In the genomic region with DNA sequence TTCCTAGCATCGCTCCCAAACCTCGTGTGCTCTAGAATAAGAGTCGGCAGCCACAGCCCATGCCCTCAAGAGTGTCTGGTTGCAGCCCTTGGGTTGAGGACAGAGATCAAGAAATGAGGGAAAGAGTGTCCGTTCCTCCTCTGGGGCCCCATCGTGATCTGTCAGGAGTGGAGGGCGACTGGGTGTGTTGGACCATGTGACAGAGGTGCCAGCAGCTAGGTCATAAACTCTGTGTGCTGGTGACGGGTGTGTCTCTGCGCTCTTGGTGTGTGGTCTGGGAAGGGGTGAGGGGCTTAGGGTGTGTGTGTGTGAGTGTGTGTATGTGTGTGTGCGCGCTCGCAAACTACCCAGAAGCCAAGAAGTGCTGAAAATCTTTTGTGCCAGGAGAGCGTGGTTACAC, we compare ENCODE assay signal across 20 mouse cellular contexts. TPM values are rescaled to one million over a fixed set of nuclear protein-coding genes. Genes with fewer than 3 reads are reported as not detected.
DNase-seq lines count a peak whose midpoint lies in the region; ATAC-seq and TF ChIP-seq lines count a peak whose summit lies in the region.
"Had no signal": no experiment of that assay in that cellular context is flagged by ENCODE, and none has a peak within 500 bp of the region (broad histone marks: within the 10 kb centered on the region; RNA-seq: fewer than 3 reads in every experiment).

No protein-coding gene starts in this region.

- 0 out of 2 replicates have a peak overlapping the region, but pooled peaks have one; percentile 16 for H3K9ac ChIP-seq in kidney, embryonic 16.5 days (replicated peaks; ENCODE audit: low read length)
- H3K9ac ChIP-seq in intestine, embryonic 14.5 days (ENCODE audit: low read length) = no peak overlapping the region
- H3K9ac ChIP-seq in intestine, postnatal 0 days (ENCODE audit: low read depth, low read length) = no peak overlapping the region
- H3K9ac ChIP-seq: forebrain, postnatal 0 days; hindbrain, embryonic 12.5 days; hindbrain, embryonic 15.5 days had no signal

- no peak for TF ChIP-seq CTCF in intestine, postnatal 0 days (IDR thresholded peaks at IDR 0.05; ENCODE audit: low read depth)
- TF ChIP-seq CTCF in cerebellum, adult 2 months (IDR thresholded peaks at IDR 0.05; ENCODE audit: borderline replicate concordance, insufficient read depth, low read depth, low read length) = no peak

- H3K27ac ChIP-seq in kidney, embryonic 16.5 days (ENCODE audit: low read length) = no peak overlapping the region
- H3K27ac ChIP-seq in intestine, embryonic 14.5 days (ENCODE audit: low read depth) = peak overlapping the region; percentile 77
- peak overlapping the region; percentile 70 for H3K27ac ChIP-seq in intestine, postnatal 0 days (ENCODE audit: low read depth, low read length)
- no peak overlapping the region for H3K27ac ChIP-seq in cerebellum, adult 2 months (ENCODE audit: insufficient read depth, low read length)
- H3K27ac ChIP-seq: gastrocnemius, adult 2 months; hindbrain, embryonic 12.5 days; hindbrain, embryonic 15.5 days had no signal

- H3K4me2 ChIP-seq in kidney, embryonic 16.5 days (replicated peaks; ENCODE audit: low read depth, low read length) = no peak overlapping the region
- peak overlapping the region; percentile 6 for H3K4me2 ChIP-seq in intestine, embryonic 14.5 days (ENCODE audit: low read length)
- H3K4me2 ChIP-seq in intestine, postnatal 0 days (replicated peaks; ENCODE audit: low read depth) = peak overlapping the region; percentile 52
- H3K4me2 ChIP-seq: heart, embryonic 11.5 days; hindbrain, embryonic 12.5 days; hindbrain, embryonic 15.5 days had no signal

- 49% methylated on average over 12 of the region's 12 CpGs for WGBS in kidney, embryonic 16.5 days
- WGBS in intestine, embryonic 14.5 days = 62% methylated on average over 12 of the region's 12 CpGs
- 37% methylated on average over 12 of the region's 12 CpGs for WGBS in intestine, postnatal 0 days
- WGBS in cerebellum, adult 2 months = 91% methylated on average over 12 of the region's 12 CpGs

- H3K4me1 ChIP-seq in kidney, embryonic 16.5 days (ENCODE audit: insufficient read depth, low read length) = no peaks in the 10 kb centered on the region
- no peaks in the 10 kb centered on the region for H3K4me1 ChIP-seq in intestine, embryonic 14.5 days (replicated peaks; ENCODE audit: control insufficient read depth, insufficient read depth, low read length)
- 0 out of 2 replicates have a peak, but pooled peaks cover 4% of the 10 kb centered on the region for H3K4me1 ChIP-seq in intestine, postnatal 0 days (replicated peaks; ENCODE audit: control insufficient read depth, insufficient read depth, low read length)
- H3K4me1 ChIP-seq in cerebellum, adult 2 months (ENCODE audit: control insufficient read depth, insufficient read depth, low read length) = peaks cover 5% of the 10 kb centered on the region

- DNase-seq in kidney, adult 18-20 months = no peak
- DNase-seq in intestine, embryonic 14.5 days (ENCODE audit: low spot score) = no peak
- no peak for DNase-seq in thymus, postnatal 36 days
- DNase-seq in cerebellum, adult 2 months = no peak
- DNase-seq: adrenal gland, adult 8-10 months; adrenal gland, postnatal 25 days; cerebellum, adult 11-12 months; cerebellum, adult 9-10 months; cerebellum, postnatal 14 days; forebrain, postnatal 0 days; gastrocnemius, adult 2 months; gastrocnemius, postnatal 14 days; heart, adult 11 months had no signal

- no peak for TF ChIP-seq POLR2A in cerebellum, adult 2 months (IDR thresholded peaks at IDR 0.05; ENCODE audit: borderline replicate concordance, insufficient read depth, low read length)

- no peaks in the 10 kb centered on the region for H3K27me3 ChIP-seq in kidney, embryonic 16.5 days (ENCODE audit: insufficient read depth, low read length)
- H3K27me3 ChIP-seq in intestine, embryonic 14.5 days (replicated peaks; ENCODE audit: control insufficient read depth, insufficient read depth, low read length) = no peaks in the 10 kb centered on the region
- H3K27me3 ChIP-seq in intestine, postnatal 0 days (replicated peaks; ENCODE audit: control insufficient read depth, insufficient read depth, low read length) = no peaks in the 10 kb centered on the region
- no peaks in the 10 kb centered on the region for H3K27me3 ChIP-seq in cerebellum, adult 2 months (ENCODE audit: control insufficient read depth, insufficient read depth, low read length)
- H3K27me3 ChIP-seq: hindbrain, embryonic 15.5 days had no signal

- H3K36me3 ChIP-seq in kidney, embryonic 16.5 days (ENCODE audit: insufficient read depth, low read length) = no peaks in the 10 kb centered on the region
- H3K36me3 ChIP-seq in intestine, embryonic 14.5 days (ENCODE audit: control insufficient read depth, insufficient read depth, low read length) = no peaks in the 10 kb centered on the region
- no peaks in the 10 kb centered on the region for H3K36me3 ChIP-seq in intestine, postnatal 0 days (ENCODE audit: control insufficient read depth, insufficient read depth)
- H3K36me3 ChIP-seq: hindbrain, embryonic 12.5 days; hindbrain, embryonic 15.5 days had no signal

- ATAC-seq in kidney, embryonic 16.5 days (ENCODE audit: low FRiP score, low TSS enrichment) = no peak
- peak; percentile 80 for ATAC-seq in intestine, embryonic 14.5 days (replicated peaks; ENCODE audit: low FRiP score, low TSS enrichment, low read depth)
- ATAC-seq in intestine, postnatal 0 days = peak; percentile 80
- ATAC-seq: activated CD4-positive, CD25-positive, alpha-beta regulatory T cell, adult 4 months; forebrain, embryonic 14.5 days; forebrain, postnatal 0 days had no signal

- no peaks in the 10 kb centered on the region for H3K9me3 ChIP-seq in kidney, embryonic 16.5 days (ENCODE audit: low read length)
- no peaks in the 10 kb centered on the region for H3K9me3 ChIP-seq in intestine, embryonic 14.5 days (ENCODE audit: control insufficient read depth, low read length)
- H3K9me3 ChIP-seq in intestine, postnatal 0 days (ENCODE audit: control insufficient read depth) = no peaks in the 10 kb centered on the region
- H3K9me3 ChIP-seq: hindbrain, embryonic 12.5 days; hindbrain, embryonic 15.5 days had no signal

- H3K4me3 ChIP-seq in kidney, embryonic 16.5 days (ENCODE audit: low read length) = no peak overlapping the region
- H3K4me3 ChIP-seq in intestine, embryonic 14.5 days (ENCODE audit: low read depth, low read length) = no peak overlapping the region
- H3K4me3 ChIP-seq in intestine, postnatal 0 days (ENCODE audit: low read depth, low read length) = no peak overlapping the region
- no peak overlapping the region for H3K4me3 ChIP-seq in cerebellum, adult 2 months (replicated peaks; ENCODE audit: insufficient read depth, low read depth, low read length)
- H3K4me3 ChIP-seq: gastrocnemius, adult 2 months; hindbrain, embryonic 12.5 days; hindbrain, embryonic 15.5 days had no signal

RNA-seq across cellular contexts. Expression of a gene that starts 17.2 kb away (rescaled TPM):
- 3.4 and 3.6 TPM in 2 replicates for polyA plus RNA-seq in kidney, embryonic 16.5 days (2015; fragmentation: Nextera tagmentation; extraction: Ambion mirVana)
- 8.8 and 11.4 TPM in 2 replicates for polyA plus RNA-seq in intestine, embryonic 14.5 days (2014; fragmentation: Nextera tagmentation; extraction: Ambion mirVana)
- polyA plus RNA-seq in intestine, postnatal 0 days (2015; fragmentation: Nextera tagmentation; extraction: Ambion mirVana) = 5.7 TPM in 2 replicates
- polyA plus RNA-seq in cerebellum, adult 2 months (2012; rRNA removed) = 29.1 and 35.4 TPM in 2 replicates
- polyA plus RNA-seq: activated CD4-positive, CD25-positive, alpha-beta regulatory T cell, adult 4 months had no signal

RNA-seq across cellular contexts. Expression of a gene that starts 33.0 kb away (rescaled TPM):
- polyA plus RNA-seq in kidney, embryonic 16.5 days (2015; fragmentation: Nextera tagmentation; extraction: Ambion mirVana) = 40.1 and 44.3 TPM in 2 replicates
- 62.3 and 62.8 TPM in 2 replicates for polyA plus RNA-seq in intestine, embryonic 14.5 days (2014; fragmentation: Nextera tagmentation; extraction: Ambion mirVana)
- 67.7 and 71.4 TPM in 2 replicates for polyA plus RNA-seq in intestine, postnatal 0 days (2015; fragmentation: Nextera tagmentation; extraction: Ambion mirVana)
- 41.8 and 46.8 TPM in 2 replicates for polyA plus RNA-seq in cerebellum, adult 2 months (2012; rRNA removed)

RNA-seq across cellular contexts. Expression of a gene that starts 39.9 kb away (rescaled TPM):
- 14.7 and 17.9 TPM in 2 replicates for polyA plus RNA-seq in kidney, embryonic 16.5 days (2015; fragmentation: Nextera tagmentation; extraction: Ambion mirVana)
- polyA plus RNA-seq in intestine, embryonic 14.5 days (2014; fragmentation: Nextera tagmentation; extraction: Ambion mirVana) = 27.5 and 32.3 TPM in 2 replicates
- polyA plus RNA-seq in intestine, postnatal 0 days (2015; fragmentation: Nextera tagmentation; extraction: Ambion mirVana) = 42.5 and 42.9 TPM in 2 replicates
- 26.6 and 28.6 TPM in 2 replicates for polyA plus RNA-seq in cerebellum, adult 2 months (2012; rRNA removed)

RNA-seq across cellular contexts. Expression of a gene that starts 45.6 kb away (rescaled TPM):
- 21.9 and 26.4 TPM in 2 replicates for polyA plus RNA-seq in kidney, embryonic 16.5 days (2015; fragmentation: Nextera tagmentation; extraction: Ambion mirVana)
- polyA plus RNA-seq in intestine, embryonic 14.5 days (2014; fragmentation: Nextera tagmentation; extraction: Ambion mirVana) = 34.2 and 34.6 TPM in 2 replicates
- 44.8 and 48.0 TPM in 2 replicates for polyA plus RNA-seq in intestine, postnatal 0 days (2015; fragmentation: Nextera tagmentation; extraction: Ambion mirVana)
- 30.2 and 34.0 TPM in 2 replicates for polyA plus RNA-seq in cerebellum, adult 2 months (2012; rRNA removed)

Comparison
In these comparisons a context has a peak if more than half of its experiments do, and no peak if none do; other contexts are left out.
1. H3K27ac ChIP-seq: peak in intestine, embryonic 14.5 days (single experiment) and intestine, postnatal 0 days (single experiment); none in kidney, embryonic 16.5 days (single experiment) and cerebellum, adult 2 months (single experiment).